Mouse (Mus musculus): ENCODE measurements around the gene Twf2. TPM values are rescaled to one million over a fixed set of nuclear protein-coding genes. Genes with fewer than 3 reads are reported as not detected.

Twf2 gene
- total and polyA plus RNA-seq, 3 experiments, result 120 to 186 (median 131) TPM

- dilution Hi-C loops (cut with MboI; ENCODE audit: extremely low pct_ligation_motif_present, extremely low pct_unique_long_range_greater_than_20kb, low sequenced_read_pairs) (no loop called here), in situ Hi-C loops (cut with MboI; ENCODE audit: low pct_ligation_motif_present, low pct_unique_long_range_greater_than_20kb, low sequenced_read_pairs) (no loop called here)
- Histone ChIP-seq H3K9ac (ENCODE audit: insufficient read depth, low read depth) (no peak overlapping the region), H3K4me1 (ENCODE audit: control insufficient read depth in 1 of 2, insufficient read depth in 2 of 2) (no peaks in the 10 kb centered on the region), H3K36me3 (replicated peaks in 1 of 2; ENCODE audit: control insufficient read depth in 1 of 2, insufficient read depth in 1 of 2, low read length in 1 of 2) (peaks cover 80 to 98% of the 10 kb centered on the region in 2 experiments), H3K4me3 (replicated peaks in 1 of 3; ENCODE audit: low read depth in 2 of 3, low read length in 2 of 3, poor library complexity in 1 of 3) (no peak overlapping the region), H3K27me3 (replicated peaks) (no peaks in the 10 kb centered on the region), H3K27ac (ENCODE audit: insufficient read depth, low read depth) (no peak overlapping the region), H3K4me2 (ENCODE audit: insufficient read depth, low read depth, poor library complexity, severe bottlenecking) (no peak overlapping the region), H3K79me2 (replicated peaks; ENCODE audit: control insufficient read depth, extremely low read depth, insufficient read depth, poor library complexity, severe bottlenecking) (peaks cover 19% of the 10 kb centered on the region), H3K9me3 (replicated peaks; ENCODE audit: low read length) (no peaks in the 10 kb centered on the region)
- no peak for TF ChIP-seq CHD1 (IDR thresholded peaks at IDR 0.05; ENCODE audit: low read depth, low read length)
- no peak for DNase-seq (ENCODE audit: extremely low read depth)
These were observed 18.9 kb upstream of the Twf2 start for GRCm38 (mm10) chr9:106183996-106184395.

DNA sequence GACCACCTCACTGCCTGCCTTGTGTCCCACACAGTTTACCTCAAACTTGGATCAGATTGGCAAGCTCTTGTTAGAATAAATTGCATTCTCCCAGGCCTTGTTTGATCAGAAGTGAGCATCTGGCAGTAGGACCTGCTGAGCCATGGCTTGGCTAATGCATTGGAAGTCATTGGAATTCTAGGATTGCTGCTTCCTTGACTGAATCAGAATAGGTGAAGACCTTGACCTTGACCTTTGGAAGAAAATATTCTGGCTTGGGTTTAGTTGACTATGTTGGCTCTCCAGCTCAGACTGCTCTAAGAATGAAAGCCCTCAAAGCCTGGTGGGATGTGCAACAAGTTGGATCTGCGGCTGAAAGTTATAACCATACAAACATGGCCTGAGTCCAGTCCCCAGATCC, 11.6 kb upstream of the Twf2 start:
- H3K9ac ChIP-seq (ENCODE audit: insufficient read depth, low read depth), result no peak overlapping the region
- H3K4me2 ChIP-seq (ENCODE audit: insufficient read depth, low read depth, poor library complexity, severe bottlenecking), result no peak overlapping the region
- TF ChIP-seq ZC3H11A (IDR thresholded peaks at IDR 0.05; ENCODE audit: low read depth, low read length) (no peak), ETS1 (conservative IDR thresholded peaks at IDR 0.05; ENCODE audit: low read depth, low read length) (no peak), MEF2A (IDR thresholded peaks at IDR 0.05; ENCODE audit: borderline replicate concordance, low read depth, low read length) (no peak), HCFC1 (IDR thresholded peaks at IDR 0.05; ENCODE audit: low read depth, low read length) (no peak), POLR2A (IDR thresholded peaks at IDR 0.05; ENCODE audit: low read depth, low read length) (no peak; the same call in 1 of the 2 replicates), RCOR1 (conservative IDR thresholded peaks at IDR 0.05; ENCODE audit: low read depth, low read length) (no peak), MAX (IDR thresholded peaks at IDR 0.05; ENCODE audit: low read length) (no peak), USF2 (conservative IDR thresholded peaks at IDR 0.05; ENCODE audit: low read depth, low read length) (no peak), TCF12 (IDR thresholded peaks at IDR 0.05; ENCODE audit: low read depth, low read length) (no peak), SMC3 (IDR thresholded peaks at IDR 0.05; ENCODE audit: low read depth, low read length) (no peak), EP300 (IDR thresholded peaks at IDR 0.05; ENCODE audit: low read length) (no peak), JUN (IDR thresholded peaks at IDR 0.05; ENCODE audit: insufficient read depth, low read depth, low read length) (no peak)
- dilution Hi-C loops (cut with MboI; ENCODE audit: extremely low pct_ligation_motif_present, extremely low pct_unique_long_range_greater_than_20kb, low sequenced_read_pairs) (no loop called here), in situ Hi-C loops (cut with MboI; ENCODE audit: low pct_ligation_motif_present, low pct_unique_long_range_greater_than_20kb, low sequenced_read_pairs) (no loop called here)
- no peaks in the 10 kb centered on the region for H3K79me2 ChIP-seq (replicated peaks; ENCODE audit: control insufficient read depth, extremely low read depth, insufficient read depth, poor library complexity, severe bottlenecking)
- H3K27me3 ChIP-seq (replicated peaks), result no peaks in the 10 kb centered on the region
- no peak overlapping the region for H3K27ac ChIP-seq (ENCODE audit: insufficient read depth, low read depth)
- no peak for DNase-seq (ENCODE audit: extremely low read depth)
- no peaks in the 10 kb centered on the region for H3K9me3 ChIP-seq (replicated peaks; ENCODE audit: low read length)
- peaks cover 77 to 86% of the 10 kb centered on the region in 2 experiments for H3K36me3 ChIP-seq (replicated peaks in 1 of 2; ENCODE audit: control insufficient read depth in 1 of 2, insufficient read depth in 1 of 2, low read length in 1 of 2)
- H3K4me1 ChIP-seq (ENCODE audit: control insufficient read depth in 1 of 2, insufficient read depth in 2 of 2), result peaks cover 7 to 43% of the 10 kb centered on the region in 2 experiments
- H3K4me3 ChIP-seq (replicated peaks in 1 of 3; ENCODE audit: low read depth in 2 of 3, low read length in 2 of 3, poor library complexity in 1 of 3), result no peak overlapping the region

GRCm38 (mm10) chr9:106192024-106192423, 10.9 kb upstream of the Twf2 start:
- Histone ChIP-seq H3K9me3 (replicated peaks; ENCODE audit: low read length) (no peaks in the 10 kb centered on the region), H3K36me3 (replicated peaks in 1 of 2; ENCODE audit: control insufficient read depth in 1 of 2, insufficient read depth in 1 of 2, low read length in 1 of 2) (peaks cover 77 to 86% of the 10 kb centered on the region in 2 experiments), H3K27me3 (replicated peaks) (no peaks in the 10 kb centered on the region), H3K79me2 (replicated peaks; ENCODE audit: control insufficient read depth, extremely low read depth, insufficient read depth, poor library complexity, severe bottlenecking) (peaks cover 2% of the 10 kb centered on the region; the same call in 1 of the 2 replicates), H3K27ac (ENCODE audit: insufficient read depth, low read depth) (no peak overlapping the region), H3K9ac (ENCODE audit: insufficient read depth, low read depth) (no peak overlapping the region), H3K4me3 (replicated peaks in 1 of 3; ENCODE audit: low read depth in 2 of 3, low read length in 2 of 3, poor library complexity in 1 of 3) (no peak overlapping the region), H3K4me1 (ENCODE audit: control insufficient read depth in 1 of 2, insufficient read depth in 2 of 2) (peaks cover 8 to 49% of the 10 kb centered on the region in 2 experiments), H3K4me2 (ENCODE audit: insufficient read depth, low read depth, poor library complexity, severe bottlenecking) (no peak overlapping the region)
- in situ Hi-C loops (cut with MboI; ENCODE audit: low pct_ligation_motif_present, low pct_unique_long_range_greater_than_20kb, low sequenced_read_pairs), result no loop called here
- dilution Hi-C loops (cut with MboI; ENCODE audit: extremely low pct_ligation_motif_present, extremely low pct_unique_long_range_greater_than_20kb, low sequenced_read_pairs), result no loop called here
- no peak for DNase-seq (ENCODE audit: extremely low read depth)
- TF ChIP-seq SIN3A (IDR thresholded peaks at IDR 0.05; ENCODE audit: low read length), result no peak
- TF ChIP-seq NRF1 (IDR thresholded peaks at IDR 0.05; ENCODE audit: low read depth, low read length), result no peak
- no peak for TF ChIP-seq RCOR1 (conservative IDR thresholded peaks at IDR 0.05; ENCODE audit: low read depth, low read length)
- TF ChIP-seq E2F4 (IDR thresholded peaks at IDR 0.05; ENCODE audit: insufficient replicate concordance, low read depth, low read length), result no peak
- no peak for TF ChIP-seq MAX (IDR thresholded peaks at IDR 0.05; ENCODE audit: low read length)
- TF ChIP-seq SMC3 (IDR thresholded peaks at IDR 0.05; ENCODE audit: low read depth, low read length), result no peak
- TF ChIP-seq TCF12 (IDR thresholded peaks at IDR 0.05; ENCODE audit: low read depth, low read length), result no peak
- no peak for TF ChIP-seq USF1 (IDR thresholded peaks at IDR 0.05; ENCODE audit: low read depth, low read length)
- TF ChIP-seq MYC (IDR thresholded peaks at IDR 0.05; ENCODE audit: low read depth, low read length), result no peak
- no peak for TF ChIP-seq MXI1 (IDR thresholded peaks at IDR 0.05; ENCODE audit: low read depth, low read length)
- no peak for TF ChIP-seq RAD21 (IDR thresholded peaks at IDR 0.05; ENCODE audit: low read depth, low read length)
- TF ChIP-seq MAZ (IDR thresholded peaks at IDR 0.05; ENCODE audit: low read depth, low read length), result no peak
- no peak for TF ChIP-seq CHD1 (IDR thresholded peaks at IDR 0.05; ENCODE audit: low read depth, low read length)
- no peak for TF ChIP-seq CTCF (conservative IDR thresholded peaks at IDR 0.05 in 1 of 2, IDR thresholded peaks at IDR 0.05 in 1 of 2; ENCODE audit: low read depth in 2 of 2, low read length in 2 of 2)
- no peak for TF ChIP-seq ZNF384 (IDR thresholded peaks at IDR 0.05; ENCODE audit: low read depth, low read length)
- no peak for TF ChIP-seq POLR2A (IDR thresholded peaks at IDR 0.05; ENCODE audit: low read depth, low read length)
- no peak for TF ChIP-seq POLR2AphosphoS2 (IDR thresholded peaks at IDR 0.05; ENCODE audit: low read depth, low read length)
- no peak for TF ChIP-seq ZC3H11A (IDR thresholded peaks at IDR 0.05; ENCODE audit: low read depth, low read length)
- no peak for TF ChIP-seq IRF4 (IDR thresholded peaks at IDR 0.05; ENCODE audit: low read depth, low read length)

All from CH12.LX (cell line).